Mouse (Mus musculus) ES-E14 (cell line): ENCODE results near the gene Gins1.
A peak's percentile ranks its signal among the peaks of the same experiment; 100 is the strongest.

ENCODE experiments used
- CHD2 ChIP-seq: IDR thresholded peaks from 2 replicates; pipeline ENCODE4 v1.6.1; 2014; ENCODE audit warnings: mild to moderate bottlenecking, low read depth, low read length, inconsistent platforms
- HCFC1 ChIP-seq: IDR thresholded peaks from 2 replicates; pipeline ENCODE4 v1.6.1; 2012; ENCODE audit warnings: low read length, inconsistent platforms, borderline replicate concordance; ENCODE audit not compliant: insufficient read depth
- MAFK ChIP-seq: IDR thresholded peaks from 2 replicates; pipeline ENCODE4 v1.6.1; 2014; ENCODE audit warnings: mild to moderate bottlenecking, low read depth, low read length, inconsistent platforms; ENCODE audit not compliant: insufficient read depth
- ZC3H11A ChIP-seq: IDR thresholded peaks from 2 replicates; pipeline ENCODE4 v1.6.1; 2012; ENCODE audit warnings: low read depth, mild to moderate bottlenecking, inconsistent platforms, low read length, borderline replicate concordance
- ZNF384 ChIP-seq: IDR thresholded peaks from 2 replicates; pipeline ENCODE4 v1.6.1; 2012; ENCODE audit warnings: low read depth, low read length, inconsistent platforms

- TF ChIP-seq HCFC1 (no peak), ZNF384 (no peak), CHD2 (no peak), MAFK (0 out of 2 replicates have a peak, but pooled peaks have one; percentile 13), ZC3H11A (no peak)
Measured at GRCm38 (mm10) chr2:150874508-150874907, 30.7 kb upstream of the Gins1 start.
